Mouse (Mus musculus): ENCODE measurements around the gene Adrm1. TPM values are rescaled to one million over a fixed set of nuclear protein-coding genes. Genes with fewer than 3 reads are reported as not detected.

The Adrm1 gene
- total RNA-seq, 2 experiments from 2014 or later, result 104 to 109 TPM

DNA sequence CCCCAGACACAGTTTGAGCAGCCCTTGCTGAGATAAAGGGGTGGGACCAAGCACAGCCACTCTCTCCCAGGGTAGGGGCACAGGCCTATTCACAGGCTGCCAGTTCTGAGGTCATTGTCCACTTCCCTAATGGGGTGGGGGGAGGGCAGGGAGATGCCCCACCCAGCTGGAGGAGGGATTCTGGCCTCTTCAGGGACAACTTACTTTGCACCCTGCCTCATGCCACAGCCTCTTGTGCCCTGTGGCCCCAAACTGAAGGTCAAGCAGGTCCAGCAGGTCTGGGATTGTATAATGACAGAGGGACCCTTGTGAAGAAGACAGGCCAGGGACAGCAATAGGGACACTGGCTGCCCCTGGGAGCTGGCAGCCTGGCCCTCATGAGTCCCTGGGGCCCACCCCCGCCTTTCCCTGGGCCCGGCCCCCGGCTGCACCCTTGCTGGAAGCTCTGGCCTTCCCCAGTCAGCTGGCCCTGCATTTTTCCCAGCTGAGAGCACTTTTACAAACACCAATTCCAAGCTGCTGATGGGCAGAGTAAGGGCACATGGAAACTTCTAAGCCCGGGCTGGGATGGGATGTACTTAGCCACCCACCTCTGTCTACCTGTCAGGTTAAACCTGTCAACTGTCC, 43.2 kb downstream of the Adrm1 start:
- intact Hi-C loops (cut with DNase I), result no loop called here

DNA sequence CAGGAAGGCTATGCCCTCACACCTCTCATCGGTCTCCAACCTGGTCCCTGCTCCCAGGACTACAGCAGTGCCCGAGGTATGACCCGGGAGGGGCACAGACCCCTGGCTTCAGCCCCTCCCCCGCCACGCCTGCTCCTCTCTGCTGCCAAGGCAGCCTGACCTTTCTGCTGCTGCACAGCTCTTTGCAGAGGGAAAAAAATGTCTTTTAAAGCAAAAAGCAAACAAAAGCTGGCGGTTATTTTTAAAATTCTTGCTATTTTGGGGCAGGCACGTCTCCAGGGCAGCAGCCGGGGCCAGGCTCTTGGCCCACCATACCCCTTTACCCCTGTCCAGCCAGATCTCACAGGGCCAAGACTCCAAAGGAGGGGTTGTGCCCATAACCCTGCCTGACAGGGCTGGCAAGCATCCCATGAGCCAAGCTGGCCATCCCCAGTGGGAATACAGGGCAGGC, 43.8 kb downstream of the Adrm1 start:
- intact Hi-C loops (cut with DNase I), result no loop called here
- DNase-seq (ENCODE audit: low spot score in 2 of 2), result no peak

More for the DNA sequence above, 43.2 kb downstream of the Adrm1 start:
- DNase-seq (ENCODE audit: low spot score in 2 of 2), result no peak

DNA sequence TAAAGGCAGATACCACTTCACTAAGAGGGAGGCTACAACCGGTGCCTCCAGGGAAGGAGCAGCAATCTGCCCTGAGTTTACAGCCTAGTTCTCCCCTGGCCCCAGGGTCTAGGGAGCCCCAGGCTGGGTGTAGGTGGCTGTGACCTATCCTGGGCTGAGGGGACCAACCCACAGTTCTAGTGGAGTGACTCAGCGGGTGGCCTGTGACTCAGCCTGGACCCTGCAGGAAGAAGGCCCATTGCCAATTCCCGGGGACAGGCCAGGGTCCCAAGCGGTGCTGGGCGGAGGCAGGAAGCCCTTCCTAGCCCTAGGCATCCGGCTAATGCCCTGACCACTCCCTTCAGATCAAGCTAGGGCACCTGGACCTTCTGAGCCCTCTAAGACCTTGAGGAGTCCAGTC, 44.7 kb downstream of the Adrm1 start:
- intact Hi-C loops (cut with DNase I), result no loop called here

DNA sequence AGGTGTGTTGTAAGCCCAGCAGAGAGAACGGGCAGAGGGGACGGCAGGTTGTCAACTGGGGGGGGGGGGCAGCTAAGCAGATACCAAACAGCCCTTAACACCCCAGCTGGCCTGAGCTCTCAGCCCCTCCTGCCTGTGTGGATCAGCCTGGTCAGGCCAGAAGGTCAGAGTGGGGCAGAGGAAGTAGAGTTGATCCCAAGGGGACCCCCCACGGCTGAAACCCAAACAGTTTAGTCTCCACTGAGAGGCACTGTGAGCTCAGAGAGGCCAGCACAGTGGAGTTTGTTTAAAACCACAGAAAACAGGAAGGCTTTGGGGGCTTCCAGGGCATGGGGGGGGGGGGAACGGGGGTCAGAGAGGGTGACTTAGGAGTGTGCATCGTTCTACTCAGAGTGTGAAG, 45.6 kb downstream of the Adrm1 start:
- no peak for DNase-seq (ENCODE audit: low spot score in 2 of 2)
- intact Hi-C loops (cut with DNase I), result no loop called here

More for the DNA sequence above, 44.7 kb downstream of the Adrm1 start:
- no peak for DNase-seq (ENCODE audit: low spot score in 2 of 2)

DNA sequence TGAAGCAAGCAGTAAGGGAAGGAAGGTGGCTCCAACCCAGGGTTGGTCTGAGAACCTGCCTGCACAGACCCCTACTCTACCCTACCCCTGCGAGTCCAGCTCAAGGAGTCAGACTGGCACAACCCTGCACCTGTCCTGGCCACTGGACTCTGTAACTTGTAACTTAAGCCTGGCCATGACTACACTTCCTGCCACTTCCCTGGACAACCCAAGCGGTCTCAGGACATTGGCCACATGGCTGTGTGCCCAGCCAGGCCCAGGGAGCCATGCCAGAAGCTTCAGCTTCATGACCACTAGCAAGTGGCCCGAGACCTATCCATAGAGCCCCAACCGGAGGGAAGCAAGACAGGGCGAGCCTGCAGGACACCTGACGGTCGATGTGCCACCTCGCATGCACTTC, 46.3 kb downstream of the Adrm1 start:
- intact Hi-C loops (cut with DNase I), result no loop called here
- DNase-seq (ENCODE audit: low spot score in 2 of 2), result peak in 1 of 2 experiments; percentile 43

DNA sequence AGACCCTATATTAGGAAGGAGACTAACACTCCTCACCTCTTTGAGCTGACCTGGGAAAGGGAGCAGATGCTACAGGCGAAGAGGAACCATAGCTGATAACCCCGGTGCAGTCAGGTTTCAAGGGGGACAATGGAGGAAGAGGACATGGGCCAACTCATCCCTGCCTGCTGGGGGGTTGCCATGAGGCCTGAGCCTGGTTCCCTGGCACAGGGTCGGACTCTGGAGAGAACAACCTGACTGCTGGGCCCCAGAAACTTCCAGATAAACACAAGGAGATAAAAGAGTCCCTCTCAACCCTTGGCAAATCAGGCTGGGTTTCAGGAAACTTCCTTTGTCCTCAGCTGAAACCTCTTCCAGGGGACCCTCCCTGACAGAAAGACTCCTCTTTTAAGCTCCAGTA, 47.0 kb downstream of the Adrm1 start:
- no peak for DNase-seq (ENCODE audit: low spot score in 2 of 2)
- intact Hi-C loops (cut with DNase I), result no loop called here

DNA sequence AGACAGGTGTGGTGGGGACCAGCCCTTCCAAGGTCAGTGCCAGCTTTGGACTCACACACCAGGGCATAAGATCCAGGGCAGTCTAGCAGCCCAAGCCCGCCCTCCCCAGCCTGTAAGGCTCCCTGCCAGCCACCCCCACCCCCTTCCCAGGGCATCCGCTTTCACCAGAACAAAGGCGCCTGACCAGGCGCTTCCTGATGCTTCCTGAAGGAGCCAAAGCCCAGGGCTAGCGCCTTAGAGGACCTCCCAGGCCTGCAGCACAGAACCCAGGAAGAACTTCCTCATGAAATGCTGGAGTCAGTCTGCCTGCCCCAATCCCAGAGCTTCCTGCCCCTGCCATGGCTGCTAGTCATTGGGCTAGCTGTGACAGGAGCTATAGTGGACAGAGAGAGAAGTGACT, 47.4 kb downstream of the Adrm1 start:
- no peak for DNase-seq (ENCODE audit: low spot score in 2 of 2)
- intact Hi-C loops (cut with DNase I), result no loop called here

DNA sequence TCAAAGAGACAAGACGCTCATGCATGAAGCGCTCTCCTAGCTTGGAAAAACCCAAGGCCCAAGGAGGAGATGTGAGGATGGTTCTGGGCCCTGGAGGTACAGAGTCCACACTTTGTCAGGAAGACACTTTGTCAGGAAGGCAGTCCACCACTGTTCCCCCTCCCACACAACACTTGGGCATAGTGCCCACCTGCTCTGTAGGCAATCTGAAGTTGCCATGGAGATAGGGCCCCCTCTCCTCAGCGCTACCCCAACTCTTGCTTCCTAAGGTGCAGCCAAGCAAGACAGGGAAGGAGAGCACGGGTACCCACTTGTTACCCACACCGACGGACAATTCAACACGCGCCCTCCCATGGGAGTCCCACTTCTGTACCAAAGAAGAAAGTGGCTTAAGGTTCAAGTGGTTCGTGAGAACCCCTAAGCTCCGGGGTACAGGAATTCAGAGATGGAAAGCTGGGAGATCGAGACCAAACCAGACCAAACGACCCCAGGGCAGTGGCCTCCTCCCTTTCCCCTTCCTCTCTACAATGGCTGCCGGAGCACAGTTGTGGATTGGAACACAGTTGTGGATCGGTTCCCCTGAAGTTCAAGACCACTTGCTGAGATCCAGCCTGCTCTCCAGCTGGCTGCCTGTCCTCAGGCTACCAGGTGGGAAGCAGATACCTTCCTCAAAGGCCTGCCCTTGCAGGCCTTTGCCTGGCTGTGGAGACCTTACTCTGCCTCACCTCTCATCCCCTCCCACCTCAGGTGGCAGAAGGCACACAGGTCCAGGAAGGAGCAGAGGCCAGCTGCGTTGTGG, 48.1 kb downstream of the Adrm1 start:
- DNase-seq (ENCODE audit: low spot score in 2 of 2), result no peak
- intact Hi-C loops (cut with DNase I), result no loop called here

DNA sequence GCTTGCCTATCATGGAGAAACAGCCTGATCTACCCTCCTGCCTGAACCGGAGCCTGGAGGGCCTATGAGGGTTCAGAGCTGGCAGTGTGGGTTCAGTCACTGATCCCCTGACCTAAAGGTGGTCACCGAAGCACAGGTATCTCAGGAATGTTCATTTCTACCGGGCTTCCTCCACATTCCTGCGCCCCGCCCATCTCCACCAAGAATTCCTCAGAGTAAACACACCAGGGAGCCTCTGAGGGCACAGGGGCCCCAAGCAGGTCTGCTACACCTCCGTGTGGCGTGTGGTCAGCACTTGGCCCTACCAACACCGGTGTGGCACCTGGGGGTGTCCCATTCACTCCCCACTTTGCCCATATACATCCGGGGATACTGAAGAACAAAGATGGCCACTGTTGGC, 48.9 kb downstream of the Adrm1 start:
- intact Hi-C loops (cut with DNase I), result no loop called here
- DNase-seq (ENCODE audit: low spot score in 2 of 2), result no peak

DNA sequence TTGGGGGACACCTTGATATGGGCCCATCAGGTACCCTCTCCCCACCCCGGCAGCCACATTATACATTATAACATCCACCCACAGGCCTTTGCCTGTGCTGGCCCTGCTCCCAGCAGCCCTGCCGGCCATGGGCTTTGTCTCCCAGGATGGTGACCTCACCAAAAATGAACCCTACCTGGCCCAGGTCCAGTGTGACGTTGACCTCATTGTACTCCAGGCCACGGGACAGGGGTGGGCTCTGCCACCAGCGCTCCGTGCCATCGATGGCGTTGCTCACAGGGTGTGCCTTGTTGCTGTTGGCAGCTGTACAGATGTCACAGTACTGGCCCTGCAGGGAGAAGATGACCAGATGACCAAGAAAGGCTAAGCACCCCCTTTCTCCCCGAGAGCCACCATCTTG, 49.8 kb downstream of the Adrm1 start:
- DNase-seq (ENCODE audit: low spot score in 2 of 2), result no peak
- intact Hi-C loops (cut with DNase I), result no loop called here

DNA sequence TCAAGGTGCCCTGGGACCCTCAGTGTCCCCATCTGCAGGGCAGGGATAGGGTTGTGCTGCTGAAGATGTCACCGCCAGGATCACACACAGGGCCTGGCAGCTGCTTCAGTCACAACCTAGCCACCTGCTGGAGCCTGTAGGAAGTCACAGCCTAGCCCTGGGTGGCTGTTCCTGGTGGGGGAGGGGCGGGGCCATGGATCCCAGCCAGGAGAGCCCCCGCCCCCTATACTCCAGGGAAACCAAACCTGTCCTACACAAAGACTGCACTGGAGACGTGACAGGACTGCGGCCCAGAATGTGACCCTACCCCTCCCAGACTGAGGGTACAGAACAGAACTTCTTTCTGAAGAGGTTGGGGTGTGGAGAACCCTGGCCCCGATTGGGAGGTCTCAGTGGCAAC, 51.0 kb downstream of the Adrm1 start:
- intact Hi-C loops (cut with DNase I), result no loop called here
- no peak for DNase-seq (ENCODE audit: low spot score in 2 of 2)

DNA sequence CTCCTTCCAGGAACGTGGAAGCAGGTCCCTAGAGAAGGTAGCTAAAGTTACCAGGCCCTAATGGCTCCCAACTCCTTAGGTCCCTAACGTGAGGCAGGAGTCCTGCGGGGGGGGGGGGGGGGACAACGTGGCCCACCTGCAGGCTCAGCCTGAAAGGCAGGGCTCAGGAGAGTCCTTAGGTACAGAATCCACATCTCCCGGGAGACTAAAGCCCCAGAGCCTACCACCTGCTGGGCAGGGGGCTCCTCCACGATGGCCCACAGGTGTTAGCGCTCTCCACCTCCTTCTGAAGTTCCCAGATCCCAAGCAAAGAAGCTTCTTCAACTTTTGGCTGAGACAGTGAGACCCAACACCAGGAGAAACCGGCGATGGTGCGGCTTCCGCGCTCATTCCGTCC, 53.4 kb downstream of the Adrm1 start:
- intact Hi-C loops (cut with DNase I), result no loop called here
- DNase-seq (ENCODE audit: low spot score in 2 of 2), result no peak

DNA sequence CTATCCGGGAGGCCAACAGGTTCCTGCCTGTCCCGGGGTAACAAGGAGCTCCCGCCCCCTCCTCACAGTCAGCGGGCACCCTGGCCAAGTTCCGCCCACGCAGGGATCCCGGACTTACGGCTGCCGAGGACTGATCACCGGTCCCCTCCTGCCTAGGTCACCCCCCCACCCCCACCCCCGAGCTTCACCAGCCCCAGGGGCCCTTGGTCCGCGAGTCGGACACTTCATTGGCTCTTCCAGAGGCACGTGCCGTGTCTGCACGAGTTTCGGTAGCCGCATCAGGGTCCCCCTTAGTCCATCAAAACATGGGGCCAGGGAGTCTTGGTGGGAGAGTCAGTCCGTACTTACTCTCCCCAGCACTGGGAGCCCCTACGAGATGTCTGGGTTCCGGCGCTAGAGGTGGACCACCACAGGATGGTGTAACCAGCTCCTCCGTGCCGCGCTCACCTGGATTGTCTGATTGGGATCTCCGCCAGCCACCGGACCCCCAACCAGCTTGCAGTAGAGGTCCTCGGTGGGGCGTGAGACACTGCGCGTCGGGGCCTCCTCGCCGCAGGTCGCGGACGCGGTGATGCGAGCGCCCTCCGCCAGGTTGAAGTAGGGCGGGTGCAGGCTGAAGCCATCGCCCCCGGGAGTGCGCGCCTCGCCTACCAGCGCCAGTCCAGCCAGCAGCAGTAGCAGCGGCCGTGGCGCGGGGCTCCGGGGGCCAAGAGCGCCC, 53.9 kb downstream of the Adrm1 start:
- intact Hi-C loops (cut with DNase I), result no loop called here

More for the DNA sequence above, 53.9 kb downstream of the Adrm1 start:
- no peak for DNase-seq (ENCODE audit: low spot score in 2 of 2)

Small RNA genes lying within 50 kb of the gene (microRNA-seq; reads per million reads assigned to microRNA genes)
- 0 to 0.67 reads per million in 2 experiments for gene Mir7005

Other genes with a start within 250 kb of the Adrm1 start
- 10 to 100 TPM; 15.2 to 17.4 TPM for gene Taf4, start 194.8 kb upstream of the Adrm1 start, total RNA-seq (2021)
- gene Lsm14b, start 146.5 kb upstream of the Adrm1 start, total RNA-seq (2021), result 100 to 1,000 TPM; 129 to 133 TPM
- gene Psma7, start 129.1 kb upstream of the Adrm1 start, total RNA-seq (2021), result 100 to 1,000 TPM; 190 to 195 TPM
- 10 to 100 TPM; 33.8 to 35.0 TPM for gene Ss18l1, start 129.0 kb upstream of the Adrm1 start, total RNA-seq (2021)
- 10 to 100 TPM; 16.1 to 17.8 TPM for gene Mtg2, start 100.9 kb upstream of the Adrm1 start, total RNA-seq (2021)
- 10 to 100 TPM; 65.4 to 73.5 TPM for gene Hrh3, start 67.0 kb upstream of the Adrm1 start, total RNA-seq (2021)
- 10 to 100 TPM; 51.4 to 52.8 TPM for gene Osbpl2, start 52.2 kb upstream of the Adrm1 start, total RNA-seq (2021)
- 1 to 10 TPM; 8.0 to 9.7 TPM for gene Lama5, start 54.4 kb downstream of the Adrm1 start, total RNA-seq (2021)
- 100 to 1,000 TPM; 565 to 568 TPM for gene Rps21, start 85.9 kb downstream of the Adrm1 start, total RNA-seq (2021)
- 10 to 100 TPM; 30.4 to 34.6 TPM for gene Cables2, start 102.0 kb downstream of the Adrm1 start, total RNA-seq (2021)
- gene Rbbp8nl, start 118.4 kb downstream of the Adrm1 start, total RNA-seq (2021), result not detected
- not detected for gene Gata5, start 163.2 kb downstream of the Adrm1 start, total RNA-seq (2021)